Comparison of ENCODE assay signal across 12 mouse cellular contexts in genomic region chr11:52395343-52395742, GRCm38 (mm10). TPM values are rescaled to one million over a fixed set of nuclear protein-coding genes. Genes with fewer than 3 reads are reported as not detected.
DNase-seq lines count a peak whose midpoint lies in the region; ATAC-seq and TF ChIP-seq lines count a peak whose summit lies in the region.
"Had no signal": no experiment of that assay in that cellular context is flagged by ENCODE, and none has a peak within 500 bp of the region (broad histone marks: within the 10 kb centered on the region; RNA-seq: fewer than 3 reads in every experiment).

No protein-coding gene starts in this region.

- no peaks in the 10 kb centered on the region for H3K4me1 ChIP-seq in intestine, postnatal 0 days (replicated peaks; ENCODE audit: control insufficient read depth, insufficient read depth, low read length)
- H3K4me1 ChIP-seq in intestine, embryonic 16.5 days (ENCODE audit: control insufficient read depth, insufficient read depth, low read length): 0 out of 2 replicates have a peak, but pooled peaks cover 3% of the 10 kb centered on the region
- H3K4me1 ChIP-seq in E14TG2a.4 (replicated peaks; ENCODE audit: low read depth, low read length): peaks cover 67% of the 10 kb centered on the region
- H3K4me1 ChIP-seq in liver, embryonic 14.5 days (replicated peaks; ENCODE audit: control insufficient read depth in 2 of 2, insufficient read depth in 2 of 2, low read length in 1 of 2): peaks cover 5 to 13% of the 10 kb centered on the region in 2 experiments

- ATAC-seq in intestine, postnatal 0 days: no peak
- no peak for ATAC-seq in intestine, embryonic 16.5 days
- ATAC-seq in liver, embryonic 14.5 days (ENCODE audit: insufficient read depth): no peak

- no peaks in the 10 kb centered on the region for H3K9me3 ChIP-seq in intestine, postnatal 0 days (ENCODE audit: control insufficient read depth)
- 0 out of 2 replicates have a peak, but pooled peaks cover 3% of the 10 kb centered on the region for H3K9me3 ChIP-seq in intestine, embryonic 16.5 days (ENCODE audit: control insufficient read depth, low read length)
- H3K9me3 ChIP-seq in E14TG2a.4 (ENCODE audit: low read length): no peaks in the 10 kb centered on the region
- no peaks in the 10 kb centered on the region for H3K9me3 ChIP-seq in liver, embryonic 14.5 days (ENCODE audit: control insufficient read depth, low read length)
- H3K9me3 ChIP-seq: limb, embryonic 13.5 days had no signal

- WGBS in intestine, postnatal 0 days: 38% methylated on average over 4 of the region's 4 CpGs
- WGBS in intestine, embryonic 16.5 days: 35% methylated on average over 4 of the region's 4 CpGs
- 25% methylated on average over 4 of the region's 4 CpGs for WGBS in liver, embryonic 14.5 days (ENCODE audit: insufficient replicate concordance)

- no peak for TF ChIP-seq EP300 in liver, embryonic 14.5 days (IDR thresholded peaks at IDR 0.05; ENCODE audit: low read depth)

- H3K27ac ChIP-seq in intestine, postnatal 0 days (ENCODE audit: low read depth, low read length): no peak overlapping the region
- no peak overlapping the region for H3K27ac ChIP-seq in intestine, embryonic 16.5 days (ENCODE audit: low read length)
- H3K27ac ChIP-seq in liver, embryonic 14.5 days: no peak overlapping the region; the same call in 1 of the 2 replicates
- H3K27ac ChIP-seq: limb, embryonic 13.5 days had no signal

- H3K9ac ChIP-seq in intestine, postnatal 0 days (ENCODE audit: low read depth, low read length): no peak overlapping the region
- no peak overlapping the region for H3K9ac ChIP-seq in intestine, embryonic 16.5 days (ENCODE audit: low read depth, low read length)
- no peak overlapping the region for H3K9ac ChIP-seq in liver, embryonic 14.5 days (replicated peaks)

- H3K4me3 ChIP-seq in intestine, postnatal 0 days (ENCODE audit: low read depth, low read length): no peak overlapping the region
- no peak overlapping the region for H3K4me3 ChIP-seq in intestine, embryonic 16.5 days (ENCODE audit: low read length)
- H3K4me3 ChIP-seq in E14TG2a.4 (replicated peaks; ENCODE audit: low read length): peak overlapping the region; percentile 99
- H3K4me3 ChIP-seq in liver, embryonic 14.5 days (ENCODE audit: insufficient read depth in 1 of 2, low read depth in 2 of 2, low read length in 2 of 2): no peak overlapping the region; a peak in 1 of 4 replicates

- intact Hi-C loops in gastrocnemius, postnatal 14 days (cut with DNase I; ENCODE audit: low total_unique reads): no loop called here

- H3K4me2 ChIP-seq in intestine, postnatal 0 days (replicated peaks; ENCODE audit: low read depth): no peak overlapping the region
- no peak overlapping the region for H3K4me2 ChIP-seq in intestine, embryonic 16.5 days (ENCODE audit: low read depth, low read length)
- H3K4me2 ChIP-seq in liver, embryonic 14.5 days (ENCODE audit: low read depth): peak overlapping the region; percentile 61; the same call in 1 of the 2 replicates

- peak; percentile 48 for TF ChIP-seq CTCF in intestine, postnatal 0 days (IDR thresholded peaks at IDR 0.05; ENCODE audit: low read depth)
- TF ChIP-seq CTCF in E14TG2a.4 (conservative IDR thresholded peaks at IDR 0.05; ENCODE audit: low read length): peak; percentile 57
- peak; percentile 40 for TF ChIP-seq CTCF in liver, embryonic 14.5 days (IDR thresholded peaks at IDR 0.05; ENCODE audit: low read depth)

- peak; percentile 31 for DNase-seq in T-cell, adult 2 months (ENCODE audit: low spot score)
- peak in 1 of 3 experiments; percentile 29 for DNase-seq in liver, embryonic 14.5 days (ENCODE audit: low read depth in 3 of 3, low spot score in 3 of 3)
- no peak for DNase-seq in gastrocnemius, postnatal 14 days
- DNase-seq in cerebellum, adult 11-12 months: no peak
- DNase-seq in testis, postnatal 10 days (ENCODE audit: low spot score): no peak
- DNase-seq: adrenal gland, postnatal 10 days; gastrocnemius, postnatal 10 days; kidney, adult 9 months had no signal

- H3K27me3 ChIP-seq in intestine, postnatal 0 days (replicated peaks; ENCODE audit: control insufficient read depth, insufficient read depth, low read length): no peaks in the 10 kb centered on the region
- no peaks in the 10 kb centered on the region for H3K27me3 ChIP-seq in intestine, embryonic 16.5 days (replicated peaks; ENCODE audit: control insufficient read depth, insufficient read depth, low read length)
- H3K27me3 ChIP-seq in E14TG2a.4 (ENCODE audit: insufficient read depth, low read length): no peaks in the 10 kb centered on the region
- H3K27me3 ChIP-seq in liver, embryonic 14.5 days (ENCODE audit: control insufficient read depth, insufficient read depth, low read length): no peaks in the 10 kb centered on the region
- H3K27me3 ChIP-seq: limb, embryonic 13.5 days had no signal

- 0 out of 2 replicates have a peak, but pooled peaks cover 4% of the 10 kb centered on the region for H3K36me3 ChIP-seq in intestine, postnatal 0 days (ENCODE audit: control insufficient read depth, insufficient read depth)
- 0 out of 2 replicates have a peak, but pooled peaks cover under 1% of the 10 kb centered on the region for H3K36me3 ChIP-seq in intestine, embryonic 16.5 days (ENCODE audit: control insufficient read depth, insufficient read depth, low read length)
- peaks cover 26% of the 10 kb centered on the region for H3K36me3 ChIP-seq in E14TG2a.4 (ENCODE audit: insufficient read depth, low read length)
- no peaks in the 10 kb centered on the region for H3K36me3 ChIP-seq in liver, embryonic 14.5 days (replicated peaks; ENCODE audit: control insufficient read depth, insufficient read depth, low read depth)

RNA-seq across cellular contexts. Expression of gene 9530068E07Rik, which starts 0.9 kb away (rescaled TPM):
- polyA plus RNA-seq in intestine, postnatal 0 days (2015; fragmentation: Nextera tagmentation; extraction: Ambion mirVana): 89.2 and 92.0 TPM in 2 replicates
- polyA plus RNA-seq in intestine, embryonic 16.5 days (2015; fragmentation: Nextera tagmentation; extraction: Ambion mirVana): 144 and 153 TPM in 2 replicates
- 26.6 and 31.3 TPM in 2 replicates for polyA plus RNA-seq in liver, embryonic 14.5 days (2012; rRNA removed)
- polyA plus RNA-seq in liver, embryonic 14.5 days (2014; fragmentation: Nextera tagmentation; extraction: Ambion mirVana): 44.7 and 49.8 TPM in 2 replicates
- 10 to 100 TPM; 57.9 to 62.0 TPM for total RNA-seq in gastrocnemius, postnatal 14 days (2021)

RNA-seq across cellular contexts. Expression of gene Vdac1, which starts 34.7 kb away (rescaled TPM):
- polyA plus RNA-seq in intestine, postnatal 0 days (2015; fragmentation: Nextera tagmentation; extraction: Ambion mirVana): 175 and 180 TPM in 2 replicates
- polyA plus RNA-seq in intestine, embryonic 16.5 days (2015; fragmentation: Nextera tagmentation; extraction: Ambion mirVana): 311 and 337 TPM in 2 replicates
- polyA plus RNA-seq in liver, embryonic 14.5 days (2012; rRNA removed): 47.0 and 58.9 TPM in 2 replicates
- polyA plus RNA-seq in liver, embryonic 14.5 days (2014; fragmentation: Nextera tagmentation; extraction: Ambion mirVana): 102 and 106 TPM in 2 replicates
- 1,000 to 10,000 TPM; 1,133 to 1,268 TPM for total RNA-seq in gastrocnemius, postnatal 14 days (2021)
